8 mouse cellular contexts compared by ENCODE assay signal in the genomic region with DNA sequence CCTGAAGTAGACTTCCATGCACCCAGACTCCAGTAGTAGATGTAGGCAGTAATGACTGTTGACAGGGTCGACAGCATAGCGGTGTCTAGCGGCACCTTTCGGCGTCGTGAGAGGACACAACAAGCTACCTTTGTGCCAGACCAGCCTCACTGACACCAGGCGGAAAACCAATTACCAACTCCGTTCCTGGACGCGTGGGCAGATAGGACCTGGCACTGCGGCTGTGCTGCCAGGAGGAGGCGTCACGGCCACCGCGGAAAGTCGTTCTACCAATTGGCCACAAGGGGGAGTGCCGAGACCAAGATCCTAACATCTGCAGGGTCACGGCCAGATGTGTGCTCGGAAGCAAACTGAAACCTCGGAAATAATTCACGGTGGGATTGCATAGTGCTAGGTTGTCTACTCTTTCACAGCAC. TPM values are rescaled to one million over a fixed set of nuclear protein-coding genes. Genes with fewer than 3 reads are reported as not detected.
DNase-seq lines count a peak whose midpoint lies in the region; ATAC-seq and TF ChIP-seq lines count a peak whose summit lies in the region.

No protein-coding gene starts in this region.

- DNase-seq in brain, embryonic 14.5 days (ENCODE audit: low read depth) = peak; percentile 81
- DNase-seq in fibroblast of lung, adult 2 months (ENCODE audit: low read depth) = peak; percentile 82
- peak; percentile 78 to 81 for DNase-seq in kidney, postnatal 25 days
- peak; percentile 66 for DNase-seq in liver, embryonic 13.5 days
- DNase-seq in natural killer cell, adult 2 months (ENCODE audit: low spot score in 2 of 2) = peak; percentile 82 to 86

- H3K36me3 ChIP-seq in heart, embryonic 15.5 days = no peaks in the 10 kb centered on the region
- H3K36me3 ChIP-seq in liver, embryonic 13.5 days = no peaks in the 10 kb centered on the region
- H3K36me3 ChIP-seq in stomach, embryonic 15.5 days = no peaks in the 10 kb centered on the region

- H3K4me2 ChIP-seq in heart, embryonic 15.5 days = peak overlapping the region; percentile 58
- peak overlapping the region; percentile 56 for H3K4me2 ChIP-seq in liver, embryonic 13.5 days
- H3K4me2 ChIP-seq in stomach, embryonic 15.5 days = peak overlapping the region; percentile 52

- WGBS in heart, embryonic 15.5 days = 2% methylated on average over 21 of the region's 21 CpGs
- WGBS in liver, embryonic 13.5 days (ENCODE audit: insufficient replicate concordance) = 1% methylated on average over 21 of the region's 21 CpGs
- WGBS in stomach, embryonic 15.5 days = 1% methylated on average over 21 of the region's 21 CpGs

- peaks cover 14% of the 10 kb centered on the region; the same call in 1 of the 2 replicates for H3K27me3 ChIP-seq in heart, embryonic 15.5 days
- H3K27me3 ChIP-seq in liver, embryonic 13.5 days = peaks cover 9% of the 10 kb centered on the region; the same call in 1 of the 2 replicates
- H3K27me3 ChIP-seq in stomach, embryonic 15.5 days (replicated peaks) = no peaks in the 10 kb centered on the region

- no peak for TF ChIP-seq POLR2A in brain, embryonic 14.5 days (IDR thresholded peaks at IDR 0.05; ENCODE audit: borderline replicate concordance, extremely low read depth, insufficient read depth, insufficient read length, poor library complexity, severe bottlenecking)

- H3K4me1 ChIP-seq in heart, embryonic 15.5 days (replicated peaks) = peaks cover 10% of the 10 kb centered on the region
- H3K4me1 ChIP-seq in liver, embryonic 13.5 days (replicated peaks) = peaks cover 20% of the 10 kb centered on the region
- 0 out of 2 replicates have a peak, but pooled peaks cover 4% of the 10 kb centered on the region for H3K4me1 ChIP-seq in stomach, embryonic 15.5 days

- ATAC-seq in CD4-positive, CD25-positive, alpha-beta regulatory T cell, adult 4 months = peak; percentile 97
- peak; percentile 53; the same call in 1 of the 2 replicates for ATAC-seq in heart, embryonic 15.5 days (replicated peaks; ENCODE audit: insufficient number of reproducible peaks, insufficient read depth, low FRiP score, low read depth)
- peak; percentile 51; the same call in 1 of the 2 replicates for ATAC-seq in liver, embryonic 13.5 days (ENCODE audit: low read depth)
- peak; percentile 53; the same call in 1 of the 2 replicates for ATAC-seq in stomach, embryonic 15.5 days (ENCODE audit: insufficient read depth, low FRiP score, low read depth)

- peak overlapping the region; percentile 28 for H3K4me3 ChIP-seq in heart, embryonic 15.5 days
- peak overlapping the region; percentile 30 for H3K4me3 ChIP-seq in liver, embryonic 13.5 days (replicated peaks)
- H3K4me3 ChIP-seq in stomach, embryonic 15.5 days (replicated peaks) = peak overlapping the region; percentile 12

- TF ChIP-seq CTCF in brain, embryonic 14.5 days (IDR thresholded peaks at IDR 0.05; ENCODE audit: borderline replicate concordance, extremely low read depth, insufficient read depth, insufficient read length) = peak; percentile 93

- no peak overlapping the region for H3K27ac ChIP-seq in heart, embryonic 15.5 days
- no peak overlapping the region for H3K27ac ChIP-seq in liver, embryonic 13.5 days
- no peak overlapping the region for H3K27ac ChIP-seq in stomach, embryonic 15.5 days

- H3K9me3 ChIP-seq in heart, embryonic 15.5 days (replicated peaks) = no peaks in the 10 kb centered on the region
- H3K9me3 ChIP-seq in liver, embryonic 13.5 days (replicated peaks) = no peaks in the 10 kb centered on the region
- H3K9me3 ChIP-seq in stomach, embryonic 15.5 days = no peaks in the 10 kb centered on the region

- peak overlapping the region; percentile 29; the same call in 1 of the 2 replicates for H3K9ac ChIP-seq in heart, embryonic 15.5 days
- peak overlapping the region; percentile 8; the same call in 1 of the 2 replicates for H3K9ac ChIP-seq in liver, embryonic 13.5 days
- no peak overlapping the region for H3K9ac ChIP-seq in stomach, embryonic 15.5 days

RNA-seq across cellular contexts. Expression of a gene that starts 15.3 kb away (rescaled TPM):
- not detected for polyA plus RNA-seq in CD4-positive, CD25-positive, alpha-beta regulatory T cell, adult 4 months (2017; shearing (Covaris generic))
- polyA plus RNA-seq in brain, embryonic 14.5 days (2012; rRNA removed) = not detected in 2 replicates
- polyA plus RNA-seq in heart, embryonic 15.5 days (2015; fragmentation: Nextera tagmentation; extraction: Ambion mirVana) = not detected in 2 replicates
- 1.7 TPM in 2 replicates for polyA plus RNA-seq in liver, embryonic 13.5 days (2015; fragmentation: Nextera tagmentation; extraction: Ambion mirVana)
- 0.14 and 0.33 TPM in 2 replicates for polyA plus RNA-seq in stomach, embryonic 15.5 days (2015; fragmentation: Nextera tagmentation; extraction: Ambion mirVana)

RNA-seq across cellular contexts. Expression of a gene that starts 31.0 kb away (rescaled TPM):
- polyA plus RNA-seq in CD4-positive, CD25-positive, alpha-beta regulatory T cell, adult 4 months (2017; shearing (Covaris generic)) = not detected
- polyA plus RNA-seq in brain, embryonic 14.5 days (2012; rRNA removed) = 0.15 and 0.41 TPM in 2 replicates
- polyA plus RNA-seq in heart, embryonic 15.5 days (2015; fragmentation: Nextera tagmentation; extraction: Ambion mirVana) = 0.26 and 0.28 TPM in 2 replicates
- 0.08 TPM in 1 of 2 replicates, not detected in the other for polyA plus RNA-seq in liver, embryonic 13.5 days (2015; fragmentation: Nextera tagmentation; extraction: Ambion mirVana)
- polyA plus RNA-seq in stomach, embryonic 15.5 days (2015; fragmentation: Nextera tagmentation; extraction: Ambion mirVana) = 0.39 and 0.49 TPM in 2 replicates

RNA-seq across cellular contexts. Expression of a gene that starts 58.6 kb away (rescaled TPM):
- polyA plus RNA-seq in CD4-positive, CD25-positive, alpha-beta regulatory T cell, adult 4 months (2017; shearing (Covaris generic)) = not detected
- 0.57 and 0.96 TPM in 2 replicates for polyA plus RNA-seq in brain, embryonic 14.5 days (2012; rRNA removed)
- polyA plus RNA-seq in heart, embryonic 15.5 days (2015; fragmentation: Nextera tagmentation; extraction: Ambion mirVana) = 1.3 and 1.6 TPM in 2 replicates
- polyA plus RNA-seq in liver, embryonic 13.5 days (2015; fragmentation: Nextera tagmentation; extraction: Ambion mirVana) = 17.2 and 21.8 TPM in 2 replicates
- polyA plus RNA-seq in stomach, embryonic 15.5 days (2015; fragmentation: Nextera tagmentation; extraction: Ambion mirVana) = 0.76 and 0.89 TPM in 2 replicates
